Mouse (Mus musculus) spleen, adult 2 months (tissue): Measurements from ENCODE around the gene Wdr82. TPM values are rescaled to one million over a fixed set of nuclear protein-coding genes. Genes with fewer than 3 reads are reported as not detected.
A peak's percentile ranks its signal among the peaks of the same experiment; 100 is the strongest.

ENCODE experiments used
- DNase-seq, 2 experiments: peaks; one replicate each; pipeline versions ENCODE4 v3.0.0 to v3.0.0-alpha.2; 2012 to 2021; ENCODE audit warnings: low spot score in 2 of 2, low read depth in 1 of 2
- H3K27ac ChIP-seq: fragments of 200-500 bp; 2 replicates; pipeline ENCODE4 v1.5.1; 2012; ENCODE audit warnings: low read length, inconsistent platforms; ENCODE audit not compliant: insufficient read depth
- H3K27me3 ChIP-seq: fragments of 200-500 bp; 2 replicates; pipeline ENCODE4 v1.6.1; 2012; ENCODE audit warnings: mild to moderate bottlenecking, moderate library complexity, low read length, inconsistent platforms; ENCODE audit not compliant: control insufficient read depth, insufficient read depth
- H3K36me3 ChIP-seq: fragments of 200-500 bp; 2 replicates; pipeline ENCODE4 v1.6.1; 2012; ENCODE audit warnings: mild to moderate bottlenecking, low read length, inconsistent platforms; ENCODE audit not compliant: control insufficient read depth, insufficient read depth
- H3K4me1 ChIP-seq: fragments of 200-500 bp; 2 replicates; pipeline ENCODE4 v1.6.1; 2011; ENCODE audit warnings: inconsistent platforms; ENCODE audit not compliant: control insufficient read depth, insufficient read depth, insufficient read length
- H3K4me3 ChIP-seq: fragments of 200-500 bp; 2 replicates; pipeline ENCODE4 v1.5.1; 2011; ENCODE audit warnings: mild to moderate bottlenecking, inconsistent platforms; ENCODE audit not compliant: insufficient read depth, insufficient read length; ENCODE audit errors: extremely low read depth
- CTCF ChIP-seq: fragments of 200-500 bp; IDR thresholded peaks from 2 replicates; pipeline ENCODE4 v1.5.1; 2011; ENCODE audit warnings: mild to moderate bottlenecking, inconsistent platforms; ENCODE audit not compliant: insufficient read depth, insufficient read length, insufficient replicate concordance; ENCODE audit errors: extremely low read depth
- POLR2A ChIP-seq: fragments of 200-500 bp; IDR thresholded peaks from 2 replicates; pipeline ENCODE4 v1.6.1; 2011; ENCODE audit warnings: low read depth, low read length, inconsistent platforms
- WGBS: fragments of 180-500 bp; shearing (Covaris S2); methylation state at CpG from one replicate; pipeline ENCODE4 v1.1.7; 2018; 5-methylcytosine and 5-hydroxymethylcytosine counted together
- polyA plus RNA-seq: library from polyadenylated mRNA; depleted of rRNA; stranded (reverse); fragments of >200 nt; gene quantifications from 2 replicates; pipeline ENCODE4 v1.2.3, GENCODE M21; 2012

The Wdr82 gene
- polyA plus RNA-seq, 1 experiment = 41.3 TPM

GRCm38 (mm10) chr9:106148541-106149398 lies 22.0 kb upstream of the Wdr82 start:
- H3K4me3 ChIP-seq = no peak overlapping the region
- DNase-seq = no peak
- 3% methylated on average over 36 of the region's 36 CpGs for WGBS

GRCm38 (mm10) chr9:106149399-106149754 lies 21.4 kb upstream of the Wdr82 start:
- WGBS = 52% methylated on average over 10 of the region's 10 CpGs
- Histone ChIP-seq H3K4me3 (no peak overlapping the region), H3K27ac (no peak overlapping the region), H3K27me3 (peaks cover 17% of the 10 kb centered on the region; the same call in 1 of the 2 replicates), H3K36me3 (no peaks in the 10 kb centered on the region), H3K4me1 (no peaks in the 10 kb centered on the region)
- no peak for DNase-seq
- TF ChIP-seq POLR2A (no peak), CTCF (no peak)

More at GRCm38 (mm10) chr9:106148541-106149398, 22.0 kb upstream of the Wdr82 start:
- H3K27me3 ChIP-seq = peaks cover 17% of the 10 kb centered on the region; the same call in 1 of the 2 replicates
- TF ChIP-seq POLR2A (no peak), CTCF (no peak)
- H3K36me3 ChIP-seq = no peaks in the 10 kb centered on the region
- no peaks in the 10 kb centered on the region for H3K4me1 ChIP-seq
- H3K27ac ChIP-seq = no peak overlapping the region

- TF ChIP-seq POLR2A = no peak
- TF ChIP-seq CTCF = no peak
- Histone ChIP-seq H3K4me3 (no peak overlapping the region), H3K36me3 (no peaks in the 10 kb centered on the region), H3K4me1 (no peaks in the 10 kb centered on the region), H3K27me3 (peaks cover 5% of the 10 kb centered on the region; the same call in 1 of the 2 replicates), H3K27ac (no peak overlapping the region)
- 80% methylated on average over 9 of the region's 9 CpGs for WGBS
- no peak for DNase-seq
Measured at GRCm38 (mm10) chr9:106154106-106154505, 16.6 kb upstream of the Wdr82 start.

- Histone ChIP-seq H3K4me1 (no peaks in the 10 kb centered on the region), H3K27ac (no peak overlapping the region), H3K36me3 (no peaks in the 10 kb centered on the region), H3K4me3 (no peak overlapping the region), H3K27me3 (no peaks in the 10 kb centered on the region)
- DNase-seq = peak in 1 of 2 experiments; percentile 47
- TF ChIP-seq POLR2A = no peak
- no peak for TF ChIP-seq CTCF
- WGBS = 84% methylated on average over 5 of the region's 5 CpGs
Measured at GRCm38 (mm10) chr9:106156419-106156818, 14.3 kb upstream of the Wdr82 start.

GRCm38 (mm10) chr9:106156921-106157622 lies 13.7 kb upstream of the Wdr82 start:
- no peaks in the 10 kb centered on the region for H3K4me1 ChIP-seq
- no peak overlapping the region for H3K4me3 ChIP-seq
- no peaks in the 10 kb centered on the region for H3K27me3 ChIP-seq
- H3K27ac ChIP-seq = no peak overlapping the region
- no peaks in the 10 kb centered on the region for H3K36me3 ChIP-seq
- 88% methylated on average over 21 of the region's 21 CpGs for WGBS
- no peak for TF ChIP-seq POLR2A
- no peak for TF ChIP-seq CTCF
- no peak for DNase-seq

- TF ChIP-seq POLR2A (no peak), CTCF (no peak)
- Histone ChIP-seq H3K27ac (no peak overlapping the region), H3K4me1 (no peaks in the 10 kb centered on the region), H3K27me3 (no peaks in the 10 kb centered on the region), H3K36me3 (no peaks in the 10 kb centered on the region), H3K4me3 (no peak overlapping the region)
- no peak for DNase-seq
- 92% methylated on average over 10 of the region's 10 CpGs for WGBS
Measured at GRCm38 (mm10) chr9:106157623-106157925, 13.2 kb upstream of the Wdr82 start.
